Mouse (Mus musculus): ENCODE data around the gene Hs6st1. TPM values are rescaled to one million over a fixed set of nuclear protein-coding genes. Genes with fewer than 3 reads are reported as not detected.
A peak's percentile ranks its signal among the peaks of the same experiment; 100 is the strongest.

Gene Hs6st1
- polyA plus RNA-seq, 1 experiment = 75.6 TPM

DNA sequence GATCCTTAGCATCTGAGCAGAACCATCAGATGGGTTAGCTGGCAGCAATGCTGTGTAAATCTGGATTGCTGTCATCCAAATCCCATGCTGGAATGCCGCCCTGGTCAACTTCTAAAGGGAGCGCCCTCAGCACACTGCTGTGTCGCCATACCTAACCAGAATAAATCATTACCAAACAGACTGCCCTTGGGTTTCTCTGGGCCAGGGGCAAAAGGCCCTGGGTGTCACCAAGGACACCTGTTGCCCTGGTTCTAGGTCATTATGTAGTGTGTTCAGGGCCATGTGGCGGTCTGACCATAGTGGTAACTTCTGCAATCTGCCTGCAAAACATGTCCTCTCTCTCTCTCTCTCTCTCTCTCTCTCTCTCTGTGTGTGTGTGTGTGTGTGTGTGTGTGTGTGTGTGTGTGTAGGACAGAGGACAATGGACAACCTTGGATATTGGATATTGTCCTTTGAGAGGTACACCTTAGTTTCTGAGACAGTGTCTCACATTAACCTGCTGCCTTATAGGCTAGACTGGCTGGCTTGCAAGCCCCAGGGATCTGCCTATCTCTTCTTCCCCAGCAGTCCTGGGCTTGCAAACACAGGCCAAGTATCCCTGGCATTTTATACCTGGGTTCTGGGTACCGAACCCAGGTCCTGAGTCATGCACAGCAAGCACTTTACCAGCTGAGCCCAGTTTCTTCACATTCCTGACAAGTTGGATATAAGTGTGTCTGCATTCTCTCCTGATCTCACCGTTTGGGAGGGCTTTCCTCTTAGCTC is 1.8 kb upstream of the Hs6st1 start:
- Histone ChIP-seq H3K4me1 (ENCODE audit: control insufficient read depth, insufficient read depth, low read length) (peaks cover 12% of the 10 kb centered on the region), H3K36me3 (ENCODE audit: control insufficient read depth, insufficient read depth, low read length, poor library complexity, severe bottlenecking) (peaks cover 14% of the 10 kb centered on the region), H3K9me3 (replicated peaks; ENCODE audit: control insufficient read depth, insufficient read depth, low read length, poor library complexity, severe bottlenecking) (no peaks in the 10 kb centered on the region), H3K27ac (ENCODE audit: insufficient read depth, low read length) (no peak overlapping the region), H3K9ac (ENCODE audit: low read depth, poor library complexity, severe bottlenecking) (no peak overlapping the region), H3K4me3 (ENCODE audit: low read depth, low read length) (no peak overlapping the region), H3K27me3 (ENCODE audit: control insufficient read depth, insufficient read depth, low read length, poor library complexity, severe bottlenecking) (no peaks in the 10 kb centered on the region)
- TF ChIP-seq EP300 (IDR thresholded peaks at IDR 0.05; ENCODE audit: insufficient read depth, low read depth, low read length) (no peak), POLR2A (IDR thresholded peaks at IDR 0.05; ENCODE audit: insufficient read depth, low read length) (no peak)

- no peaks in the 10 kb centered on the region for H3K9me3 ChIP-seq (replicated peaks; ENCODE audit: control insufficient read depth, insufficient read depth, low read length, poor library complexity, severe bottlenecking)
- H3K9ac ChIP-seq (ENCODE audit: low read depth, poor library complexity, severe bottlenecking) = no peak overlapping the region
- H3K36me3 ChIP-seq (ENCODE audit: control insufficient read depth, insufficient read depth, low read length, poor library complexity, severe bottlenecking) = peaks cover 22% of the 10 kb centered on the region
- TF ChIP-seq EP300 (IDR thresholded peaks at IDR 0.05; ENCODE audit: insufficient read depth, low read depth, low read length) (no peak), CTCF (IDR thresholded peaks at IDR 0.05; ENCODE audit: low read depth, low read length) (no peak), POLR2A (IDR thresholded peaks at IDR 0.05; ENCODE audit: insufficient read depth, low read length) (no peak)
- no peak overlapping the region for H3K27ac ChIP-seq (ENCODE audit: insufficient read depth, low read length)
- H3K27me3 ChIP-seq (ENCODE audit: control insufficient read depth, insufficient read depth, low read length, poor library complexity, severe bottlenecking) = no peaks in the 10 kb centered on the region
- peaks cover 6% of the 10 kb centered on the region for H3K4me1 ChIP-seq (ENCODE audit: control insufficient read depth, insufficient read depth, low read length)
- no peak overlapping the region for H3K4me3 ChIP-seq (ENCODE audit: low read depth, low read length)
Measured at GRCm38 (mm10) chr1:36067201-36067600, 999 bp upstream of the Hs6st1 start.

DNA sequence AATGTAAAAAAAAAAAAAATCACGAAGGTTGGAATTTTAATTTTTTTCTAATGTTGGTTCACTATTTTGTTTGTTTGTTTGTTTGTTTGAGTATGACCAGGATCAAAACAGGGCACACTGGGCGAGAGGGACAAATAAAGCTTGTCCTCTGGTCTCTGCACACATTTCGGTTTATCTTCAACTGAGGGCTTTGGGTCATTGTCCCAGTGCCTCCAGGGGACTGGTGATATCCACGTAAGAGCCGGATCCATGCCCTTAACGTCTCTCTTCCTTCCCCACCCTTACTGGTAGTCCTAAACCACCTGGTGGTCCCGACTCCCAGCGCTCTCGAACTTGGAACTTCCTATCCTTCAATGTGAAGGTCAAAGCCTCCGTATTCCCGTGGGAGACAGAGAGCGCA is 589 bp upstream of the Hs6st1 start:
- H3K27ac ChIP-seq (ENCODE audit: insufficient read depth, low read length) = no peak overlapping the region
- H3K4me1 ChIP-seq (ENCODE audit: control insufficient read depth, insufficient read depth, low read length) = peaks cover 2% of the 10 kb centered on the region
- H3K4me3 ChIP-seq (ENCODE audit: low read depth, low read length) = peak overlapping the region; percentile 45
- no peaks in the 10 kb centered on the region for H3K9me3 ChIP-seq (replicated peaks; ENCODE audit: control insufficient read depth, insufficient read depth, low read length, poor library complexity, severe bottlenecking)
- H3K27me3 ChIP-seq (ENCODE audit: control insufficient read depth, insufficient read depth, low read length, poor library complexity, severe bottlenecking) = no peaks in the 10 kb centered on the region
- H3K9ac ChIP-seq (ENCODE audit: low read depth, poor library complexity, severe bottlenecking) = peak overlapping the region; percentile 14; the same call in 1 of the 2 replicates
- peaks cover 24% of the 10 kb centered on the region for H3K36me3 ChIP-seq (ENCODE audit: control insufficient read depth, insufficient read depth, low read length, poor library complexity, severe bottlenecking)
- no peak for TF ChIP-seq POLR2A (IDR thresholded peaks at IDR 0.05; ENCODE audit: insufficient read depth, low read length)
- TF ChIP-seq EP300 (IDR thresholded peaks at IDR 0.05; ENCODE audit: insufficient read depth, low read depth, low read length) = no peak
- TF ChIP-seq CTCF (IDR thresholded peaks at IDR 0.05; ENCODE audit: low read depth, low read length) = no peak

GRCm38 (mm10) chr1:36068531-36069120 is 426 bp downstream of the Hs6st1 start:
- Histone ChIP-seq H3K4me1 (ENCODE audit: control insufficient read depth, insufficient read depth, low read length) (peaks cover 3% of the 10 kb centered on the region), H3K27me3 (ENCODE audit: control insufficient read depth, insufficient read depth, low read length, poor library complexity, severe bottlenecking) (no peaks in the 10 kb centered on the region), H3K27ac (ENCODE audit: insufficient read depth, low read length) (no peak overlapping the region), H3K4me3 (ENCODE audit: low read depth, low read length) (peak overlapping the region; percentile 90), H3K9ac (ENCODE audit: low read depth, poor library complexity, severe bottlenecking) (peak overlapping the region; percentile 83), H3K9me3 (replicated peaks; ENCODE audit: control insufficient read depth, insufficient read depth, low read length, poor library complexity, severe bottlenecking) (no peaks in the 10 kb centered on the region), H3K36me3 (ENCODE audit: control insufficient read depth, insufficient read depth, low read length, poor library complexity, severe bottlenecking) (peaks cover 28% of the 10 kb centered on the region)
- TF ChIP-seq CTCF (IDR thresholded peaks at IDR 0.05; ENCODE audit: low read depth, low read length) = no peak
- no peak for TF ChIP-seq EP300 (IDR thresholded peaks at IDR 0.05; ENCODE audit: insufficient read depth, low read depth, low read length)
- no peak for TF ChIP-seq POLR2A (IDR thresholded peaks at IDR 0.05; ENCODE audit: insufficient read depth, low read length)

DNA sequence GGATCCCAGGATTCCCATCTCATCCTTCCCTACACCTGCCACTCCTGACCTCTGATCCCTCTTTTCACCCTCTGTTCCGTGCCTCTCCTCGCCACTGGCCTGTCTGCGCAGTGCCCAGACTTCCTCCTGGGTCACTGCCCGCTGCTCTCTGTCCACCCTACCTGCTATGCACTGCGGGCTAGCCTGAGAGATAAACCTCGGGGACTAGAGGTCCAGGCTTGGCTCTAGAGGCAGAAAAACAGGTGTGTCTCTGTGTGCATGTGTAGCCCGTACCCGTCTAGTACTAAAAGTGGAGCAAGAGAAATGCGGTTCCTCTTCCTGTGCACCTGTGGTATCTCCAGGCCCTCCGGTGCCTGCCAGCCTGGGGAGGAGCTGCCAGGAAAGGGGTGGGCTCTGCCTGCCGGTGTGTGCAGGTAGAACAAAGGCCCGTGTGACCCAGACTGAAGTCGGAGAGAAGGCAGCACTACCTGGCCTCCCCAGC is 1.1 kb downstream of the Hs6st1 start:
- H3K27me3 ChIP-seq (ENCODE audit: control insufficient read depth, insufficient read depth, low read length, poor library complexity, severe bottlenecking) = no peaks in the 10 kb centered on the region
- peak overlapping the region; percentile 83 for H3K9ac ChIP-seq (ENCODE audit: low read depth, poor library complexity, severe bottlenecking)
- TF ChIP-seq POLR2A (IDR thresholded peaks at IDR 0.05; ENCODE audit: insufficient read depth, low read length) = no peak
- TF ChIP-seq CTCF (IDR thresholded peaks at IDR 0.05; ENCODE audit: low read depth, low read length) = no peak
- TF ChIP-seq EP300 (IDR thresholded peaks at IDR 0.05; ENCODE audit: insufficient read depth, low read depth, low read length) = no peak
- H3K4me1 ChIP-seq (ENCODE audit: control insufficient read depth, insufficient read depth, low read length) = peaks cover 5% of the 10 kb centered on the region
- H3K36me3 ChIP-seq (ENCODE audit: control insufficient read depth, insufficient read depth, low read length, poor library complexity, severe bottlenecking) = peaks cover 30% of the 10 kb centered on the region
- no peaks in the 10 kb centered on the region for H3K9me3 ChIP-seq (replicated peaks; ENCODE audit: control insufficient read depth, insufficient read depth, low read length, poor library complexity, severe bottlenecking)
- peak overlapping the region; percentile 90 for H3K4me3 ChIP-seq (ENCODE audit: low read depth, low read length)
- H3K27ac ChIP-seq (ENCODE audit: insufficient read depth, low read length) = no peak overlapping the region

DNA sequence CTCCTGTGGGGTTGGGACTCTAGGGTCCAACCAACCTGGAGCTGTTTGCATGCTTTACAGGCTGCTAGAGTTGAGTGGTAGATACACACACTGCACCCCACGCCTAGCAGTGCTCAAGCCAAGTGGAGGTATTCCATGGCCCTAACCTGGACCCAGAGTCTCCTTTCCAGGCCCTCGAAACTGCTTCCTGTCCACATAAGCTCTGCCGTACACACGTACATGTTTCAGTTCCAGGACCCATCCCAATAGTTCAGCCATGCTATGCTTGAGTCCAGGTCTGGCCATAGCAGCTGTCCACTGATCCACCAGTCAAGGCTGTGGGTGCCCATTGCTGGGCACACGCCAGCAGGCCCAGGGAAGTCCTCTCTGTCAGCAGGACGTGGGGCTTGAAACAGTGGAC is 2.0 kb downstream of the Hs6st1 start:
- Histone ChIP-seq H3K27ac (ENCODE audit: insufficient read depth, low read length) (no peak overlapping the region), H3K36me3 (ENCODE audit: control insufficient read depth, insufficient read depth, low read length, poor library complexity, severe bottlenecking) (peaks cover 38% of the 10 kb centered on the region), H3K27me3 (ENCODE audit: control insufficient read depth, insufficient read depth, low read length, poor library complexity, severe bottlenecking) (no peaks in the 10 kb centered on the region), H3K9me3 (replicated peaks; ENCODE audit: control insufficient read depth, insufficient read depth, low read length, poor library complexity, severe bottlenecking) (no peaks in the 10 kb centered on the region), H3K4me3 (ENCODE audit: low read depth, low read length) (peak overlapping the region; percentile 90), H3K4me1 (ENCODE audit: control insufficient read depth, insufficient read depth, low read length) (peaks cover 9% of the 10 kb centered on the region), H3K9ac (ENCODE audit: low read depth, poor library complexity, severe bottlenecking) (peak overlapping the region; percentile 83)
- TF ChIP-seq POLR2A (IDR thresholded peaks at IDR 0.05; ENCODE audit: insufficient read depth, low read length) (no peak), EP300 (IDR thresholded peaks at IDR 0.05; ENCODE audit: insufficient read depth, low read depth, low read length) (no peak), CTCF (IDR thresholded peaks at IDR 0.05; ENCODE audit: low read depth, low read length) (no peak)

Data from ES-Bruce4 (cell line).